Mouse (Mus musculus): ENCODE results near the gene Rac1.

DNA sequence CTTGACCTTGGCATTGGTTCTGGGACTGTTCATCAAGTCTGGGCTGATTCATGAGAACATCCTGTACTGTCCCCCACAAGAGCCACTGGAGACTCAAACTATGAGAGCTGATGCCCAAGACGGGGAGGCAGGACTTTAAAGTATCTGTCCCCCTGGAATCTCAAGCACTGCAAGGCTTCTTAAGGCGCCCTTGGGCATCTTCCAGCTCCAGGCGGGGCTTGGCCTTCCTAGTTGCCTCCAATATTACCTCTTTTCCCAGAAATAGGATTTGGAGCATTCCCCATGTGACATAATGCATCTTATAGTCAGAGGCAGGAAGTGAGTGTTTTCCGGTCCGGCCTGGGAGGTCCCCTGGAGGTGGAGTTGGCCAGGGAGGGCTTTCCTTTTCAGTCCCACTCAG is 44.4 kb upstream of the Rac1 start:
- TF ChIP-seq EP300 (IDR thresholded peaks at IDR 0.05; ENCODE audit: low read depth) (0 out of 2 replicates have a peak, but pooled peaks have one; percentile 18), CTCF (IDR thresholded peaks at IDR 0.05; ENCODE audit: low read depth) (no peak)
